Mouse (Mus musculus): ENCODE results near the gene Mier2.

Gene Mier2

GRCm38 (mm10) chr10:79554330-79555237 is at the start of gene Mier2:
Mier2 (minus strand) TSS chr10:79555199.
- peak; percentile 90 for DNase-seq (ENCODE audit: low read depth, low spot score)

- DNase-seq (ENCODE audit: low read depth, low spot score), result no peak
These were observed 42.9 kb upstream of the Mier2 start for GRCm38 (mm10) chr10:79597936-79598230.

- no peak for DNase-seq (ENCODE audit: low read depth, low spot score)
These were observed 42.3 kb upstream of the Mier2 start for GRCm38 (mm10) chr10:79597051-79597935.

GRCm38 (mm10) chr10:79595590-79595929 is 40.6 kb upstream of the Mier2 start:
- DNase-seq (ENCODE audit: low read depth, low spot score), result no peak

GRCm38 (mm10) chr10:79594872-79595589 is 40.0 kb upstream of the Mier2 start:
- peak; percentile 69 for DNase-seq (ENCODE audit: low read depth, low spot score)

- DNase-seq (ENCODE audit: low read depth, low spot score), result no peak
These were observed 39.1 kb upstream of the Mier2 start for GRCm38 (mm10) chr10:79594111-79594510.

GRCm38 (mm10) chr10:79590702-79591101 is 35.7 kb upstream of the Mier2 start:
- DNase-seq (ENCODE audit: low read depth, low spot score), result no peak

- DNase-seq (ENCODE audit: low read depth, low spot score), result peak; percentile 39
These were observed 32.7 kb upstream of the Mier2 start for GRCm38 (mm10) chr10:79587752-79588126.

GRCm38 (mm10) chr10:79587061-79587751 is 32.2 kb upstream of the Mier2 start, which contains the start of gene Theg:
Theg (minus strand) TSS chr10:79587331.
- no peak for DNase-seq (ENCODE audit: low read depth, low spot score)

- no peak for DNase-seq (ENCODE audit: low read depth, low spot score)
These were observed 31.2 kb upstream of the Mier2 start for GRCm38 (mm10) chr10:79586243-79586642.

GRCm38 (mm10) chr10:79585723-79586122 is 30.7 kb upstream of the Mier2 start:
- DNase-seq (ENCODE audit: low read depth, low spot score), result no peak

GRCm38 (mm10) chr10:79585136-79585535 is 30.1 kb upstream of the Mier2 start:
- DNase-seq (ENCODE audit: low read depth, low spot score), result no peak

GRCm38 (mm10) chr10:79584426-79584825 is 29.4 kb upstream of the Mier2 start:
- DNase-seq (ENCODE audit: low read depth, low spot score), result peak; percentile 75

GRCm38 (mm10) chr10:79584021-79584420 is 29.0 kb upstream of the Mier2 start:
- no peak for DNase-seq (ENCODE audit: low read depth, low spot score)

- no peak for DNase-seq (ENCODE audit: low read depth, low spot score)
These were observed 26.5 kb upstream of the Mier2 start for GRCm38 (mm10) chr10:79581501-79581900.

GRCm38 (mm10) chr10:79580811-79581210 is 25.8 kb upstream of the Mier2 start:
- DNase-seq (ENCODE audit: low read depth, low spot score), result peak; percentile 64

- DNase-seq (ENCODE audit: low read depth, low spot score), result no peak
These were observed 25.4 kb upstream of the Mier2 start for GRCm38 (mm10) chr10:79580356-79580755.

- DNase-seq (ENCODE audit: low read depth, low spot score), result no peak
These were observed 24.8 kb upstream of the Mier2 start for GRCm38 (mm10) chr10:79579781-79580180.

- DNase-seq (ENCODE audit: low read depth, low spot score), result no peak
These were observed 23.9 kb upstream of the Mier2 start for GRCm38 (mm10) chr10:79578891-79579290.

GRCm38 (mm10) chr10:79578276-79578675 is 23.3 kb upstream of the Mier2 start:
- no peak for DNase-seq (ENCODE audit: low read depth, low spot score)

- DNase-seq (ENCODE audit: low read depth, low spot score), result no peak
These were observed 22.4 kb upstream of the Mier2 start for GRCm38 (mm10) chr10:79577376-79577775.

Data from A20 (cell line).